9 mouse cellular contexts compared by ENCODE assay signal in the genomic region with DNA sequence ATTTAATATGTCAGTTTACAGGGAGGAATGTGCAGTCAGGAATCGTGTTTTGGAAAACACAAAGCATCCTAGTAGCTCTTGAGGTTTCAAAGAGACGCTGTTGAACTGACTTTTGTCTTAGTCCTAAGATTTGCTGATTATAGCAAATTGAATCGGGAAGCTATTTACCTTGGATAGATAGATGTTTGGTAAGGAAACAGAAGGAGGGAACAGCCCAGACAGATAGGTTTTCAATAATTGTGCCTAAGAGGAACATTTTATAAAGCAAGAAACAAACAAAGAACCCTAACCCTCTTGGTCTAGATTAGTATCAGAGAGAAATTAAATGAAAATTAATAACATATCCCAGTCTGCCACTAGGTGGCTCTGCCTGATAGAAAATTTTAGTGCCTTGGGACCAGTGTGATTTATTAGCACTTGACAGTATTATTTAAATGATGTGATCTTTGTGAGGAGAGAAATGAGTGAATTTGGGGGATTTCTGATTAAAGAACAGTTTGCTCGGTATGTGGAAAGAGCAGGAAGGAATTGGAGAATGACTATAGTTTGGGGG. TPM values are rescaled to one million over a fixed set of nuclear protein-coding genes. Genes with fewer than 3 reads are reported as not detected.
DNase-seq lines count a peak whose midpoint lies in the region; ATAC-seq and TF ChIP-seq lines count a peak whose summit lies in the region.
"Had no signal": no experiment of that assay in that cellular context is flagged by ENCODE, and none has a peak within 500 bp of the region (broad histone marks: within the 10 kb centered on the region; RNA-seq: fewer than 3 reads in every experiment).

No protein-coding gene starts in this region.

- peak; percentile 53 for DNase-seq in adrenal gland, postnatal 14 days
- no peak for DNase-seq in adrenal gland, postnatal 4 days (ENCODE audit: low spot score in 2 of 2)
- peak; percentile 42 to 75 for DNase-seq in layer of hippocampus, adult 2 months (ENCODE audit: low spot score in 2 of 2)
- no peak for DNase-seq in layer of hippocampus, adult 9-11 months
- peak; percentile 54 for DNase-seq in c-Kit-positive CD71-positive TER-119-positive erythroid progenitor cells, embryonic 14.5 days (ENCODE audit: low spot score)
- DNase-seq in lung, postnatal 0 days (ENCODE audit: low spot score): peak; percentile 81
- no peak for DNase-seq in adrenal gland, adult 18-20 months (ENCODE audit: low spot score in 2 of 2)
- no peak for DNase-seq in forebrain, embryonic 10.5 days (ENCODE audit: extremely low spot score, low spot score)

- no peaks in the 10 kb centered on the region for H3K9me3 ChIP-seq in lung, postnatal 0 days (ENCODE audit: low read length)
- no peaks in the 10 kb centered on the region for H3K9me3 ChIP-seq in forebrain, embryonic 10.5 days
- H3K9me3 ChIP-seq: limb, embryonic 15.5 days had no signal

- 54% methylated on average over 4 of the region's 4 CpGs for WGBS in lung, postnatal 0 days
- 72% methylated on average over 4 of the region's 4 CpGs for WGBS in forebrain, embryonic 10.5 days

- TF ChIP-seq EP300 in lung, postnatal 0 days (IDR thresholded peaks at IDR 0.05): peak; percentile 59; the same call in 1 of the 2 replicates

- no peak for ATAC-seq in lung, postnatal 0 days

- no peaks in the 10 kb centered on the region for H3K36me3 ChIP-seq in lung, postnatal 0 days (ENCODE audit: insufficient read depth, low read length)
- H3K36me3 ChIP-seq in forebrain, embryonic 10.5 days (replicated peaks): no peaks in the 10 kb centered on the region
- H3K36me3 ChIP-seq: limb, embryonic 15.5 days had no signal

- no peak overlapping the region for H3K27ac ChIP-seq in layer of hippocampus, adult 2 months
- H3K27ac ChIP-seq in lung, postnatal 0 days (ENCODE audit: low read length): no peak overlapping the region
- H3K27ac ChIP-seq in forebrain, embryonic 10.5 days: no peak overlapping the region
- H3K27ac ChIP-seq: limb, embryonic 15.5 days had no signal

- H3K9ac ChIP-seq in lung, postnatal 0 days (replicated peaks; ENCODE audit: low read depth): no peak overlapping the region
- H3K9ac ChIP-seq: limb, embryonic 15.5 days had no signal

- 0 out of 2 replicates have a peak, but pooled peaks cover 5% of the 10 kb centered on the region for H3K4me1 ChIP-seq in lung, postnatal 0 days (ENCODE audit: insufficient read depth, low read depth, low read length)
- peaks cover 19% of the 10 kb centered on the region for H3K4me1 ChIP-seq in forebrain, embryonic 10.5 days

- TF ChIP-seq CTCF in layer of hippocampus, adult 2 months (conservative IDR thresholded peaks at IDR 0.05): peak; percentile 93
- peak; percentile 78 for TF ChIP-seq CTCF in lung, postnatal 0 days (IDR thresholded peaks at IDR 0.05)

- no peak overlapping the region for H3K4me2 ChIP-seq in lung, postnatal 0 days (replicated peaks; ENCODE audit: low read depth, low read length)
- H3K4me2 ChIP-seq: limb, embryonic 15.5 days had no signal

- no peak overlapping the region for H3K4me3 ChIP-seq in layer of hippocampus, adult 2 months
- no peak overlapping the region for H3K4me3 ChIP-seq in lung, postnatal 0 days (ENCODE audit: low read depth, low read length)
- H3K4me3 ChIP-seq in forebrain, embryonic 10.5 days: no peak overlapping the region
- H3K4me3 ChIP-seq: limb, embryonic 15.5 days had no signal

- H3K27me3 ChIP-seq in lung, postnatal 0 days (replicated peaks; ENCODE audit: insufficient read depth, low read length): no peaks in the 10 kb centered on the region
- H3K27me3 ChIP-seq in forebrain, embryonic 10.5 days (ENCODE audit: poor library complexity, severe bottlenecking): 0 out of 2 replicates have a peak, but pooled peaks cover 4% of the 10 kb centered on the region

RNA-seq across cellular contexts. Expression of a gene that starts 26.7 kb away (rescaled TPM):
- total RNA-seq in adrenal gland, postnatal 14 days (2021): 4.0 and 4.6 TPM in 2 replicates
- total RNA-seq in adrenal gland, postnatal 4 days (2021): 1 to 10 TPM; 4.1 to 5.0 TPM
- under 1 TPM; 0.12 to 0.72 TPM for total RNA-seq in layer of hippocampus, adult 2 months (2021)
- 4.6 and 6.3 TPM in 2 replicates for polyA plus RNA-seq in lung, postnatal 0 days (2015; fragmentation: Nextera tagmentation; extraction: Ambion mirVana)
- 1 to 10 TPM; 1.6 to 3.4 TPM for total RNA-seq in adrenal gland, adult 18-20 months (2021)
- 0.18 and 0.27 TPM in 2 replicates for polyA plus RNA-seq in forebrain, embryonic 10.5 days (2016; fragmentation: Nextera tagmentation; extraction: Ambion mirVana)

Comparison
In these comparisons a context has a peak if more than half of its experiments do, and no peak if none do; other contexts are left out.
1. DNase-seq: peak in adrenal gland, postnatal 14 days (single experiment), layer of hippocampus, adult 2 months (2 of 2), c-Kit-positive CD71-positive TER-119-positive erythroid progenitor cells, embryonic 14.5 days (single experiment) and lung, postnatal 0 days (single experiment); none in adrenal gland, postnatal 4 days (0 of 2), layer of hippocampus, adult 9-11 months (single experiment), adrenal gland, adult 18-20 months (0 of 2) and forebrain, embryonic 10.5 days (single experiment).